Mouse (Mus musculus) cerebellum, adult 11-12 months (tissue): Measurements from ENCODE around the gene Prss41.

Experiments
- DNase-seq: peaks from one replicate; pipeline ENCODE4 v3.0.0; 2022

Prss41 gene

GRCm38 (mm10) chr17:23825591-23825990, 18.4 kb downstream of the Prss41 start:
- no peak for DNase-seq

GRCm38 (mm10) chr17:23823614-23824013, 20.4 kb downstream of the Prss41 start:
- no peak for DNase-seq

GRCm38 (mm10) chr17:23823018-23823417, 21.0 kb downstream of the Prss41 start:
- no peak for DNase-seq

GRCm38 (mm10) chr17:23822094-23822493, 21.9 kb downstream of the Prss41 start:
- DNase-seq, result no peak

- no peak for DNase-seq
Measured at GRCm38 (mm10) chr17:23820731-23821130, 23.2 kb downstream of the Prss41 start.

- DNase-seq, result no peak
Measured at GRCm38 (mm10) chr17:23819235-23819634, 24.7 kb downstream of the Prss41 start.

GRCm38 (mm10) chr17:23818579-23818978, 25.4 kb downstream of the Prss41 start:
- no peak for DNase-seq

GRCm38 (mm10) chr17:23815641-23816040, 28.3 kb downstream of the Prss41 start:
- no peak for DNase-seq

GRCm38 (mm10) chr17:23807918-23808317, 36.1 kb downstream of the Prss41 start:
- DNase-seq, result no peak

- peak; percentile 69 for DNase-seq
Measured at GRCm38 (mm10) chr17:23806867-23807266, 37.1 kb downstream of the Prss41 start.

- peak; percentile 4 for DNase-seq
Measured at GRCm38 (mm10) chr17:23804426-23805085, 39.4 kb downstream of the Prss41 start.

- DNase-seq, result peak; percentile 85
Measured at GRCm38 (mm10) chr17:23803366-23804041, 40.5 kb downstream of the Prss41 start.

GRCm38 (mm10) chr17:23802746-23803365, 41.1 kb downstream of the Prss41 start:
- DNase-seq, result peak; percentile 99

- peak; percentile 66 for DNase-seq
Measured at GRCm38 (mm10) chr17:23801627-23802026, 42.3 kb downstream of the Prss41 start.

- DNase-seq, result no peak
Measured at GRCm38 (mm10) chr17:23797316-23797715, 46.7 kb downstream of the Prss41 start.

- DNase-seq, result no peak
Measured at GRCm38 (mm10) chr17:23795323-23795722, 48.6 kb downstream of the Prss41 start.

- DNase-seq, result no peak
Measured at GRCm38 (mm10) chr17:23791079-23791357, 53.0 kb downstream of the Prss41 start.

- DNase-seq, result peak; percentile 67
Measured at GRCm38 (mm10) chr17:23790269-23791078, 53.5 kb downstream of the Prss41 start, which contains the start of gene Srrm2. Gene Srrm2 (plus strand): TSS chr17:23790532.

- no peak for DNase-seq
Measured at GRCm38 (mm10) chr17:23789749-23790268, 54.2 kb downstream of the Prss41 start.

GRCm38 (mm10) chr17:23788973-23789372, 55.0 kb downstream of the Prss41 start:
- DNase-seq, result no peak
